Mouse (Mus musculus) liver, embryonic 13.5 days (tissue): ENCODE data around the gene Sbno1. TPM values are rescaled to one million over a fixed set of nuclear protein-coding genes. Genes with fewer than 3 reads are reported as not detected.
"Not testable (repeated sequence)": the region's sequence is repeated elsewhere in the genome, so short reads cannot be mapped to it uniquely, and the experiment has no call there.

Experiments used
- ATAC-seq: fragments of 200-750 bp; cut with Nextera tagmentation; 2 replicates; pipeline ENCODE4 v1.8.0; 2017; ENCODE audit warnings: low read depth, mild to moderate bottlenecking, moderate number of reproducible peaks, moderate library complexity
- DNase-seq: peaks from one replicate; pipeline ENCODE4 v3.0.0; 2022
- H3K27ac ChIP-seq: fragments of 300-500 bp; sonication (generic); 2 replicates; pipeline ENCODE4 v1.5.1; 2015; ENCODE audit warnings: moderate library complexity, mild to moderate bottlenecking, inconsistent platforms
- H3K27me3 ChIP-seq: fragments of 300-500 bp; sonication (generic); 2 replicates; pipeline ENCODE4 v1.6.1; 2015; ENCODE audit warnings: mild to moderate bottlenecking, inconsistent platforms
- H3K36me3 ChIP-seq: fragments of 300-500 bp; sonication (generic); 2 replicates; pipeline ENCODE4 v1.6.1; 2015; ENCODE audit warnings: mild to moderate bottlenecking, inconsistent platforms
- H3K4me1 ChIP-seq: fragments of 300-500 bp; sonication (generic); replicated peaks from 2 replicates; pipeline ENCODE4 v1.6.1; 2015; ENCODE audit warnings: inconsistent platforms
- H3K4me2 ChIP-seq: fragments of 300-500 bp; sonication (generic); 2 replicates; pipeline ENCODE4 v1.6.1; 2015; ENCODE audit warnings: inconsistent platforms, mild to moderate bottlenecking, moderate library complexity
- H3K4me3 ChIP-seq: fragments of 300-500 bp; sonication (generic); replicated peaks from 2 replicates; pipeline ENCODE4 v1.5.1; 2015; ENCODE audit warnings: mild to moderate bottlenecking, inconsistent platforms
- H3K9ac ChIP-seq: fragments of 300-500 bp; sonication (generic); 2 replicates; pipeline ENCODE4 v1.6.1; 2015; ENCODE audit warnings: mild to moderate bottlenecking, inconsistent platforms
- H3K9me3 ChIP-seq: fragments of 300-500 bp; sonication (generic); replicated peaks from 2 replicates; pipeline ENCODE4 v1.6.1; 2016; ENCODE audit warnings: inconsistent platforms
- WGBS: fragments of 180-500 bp; shearing (Covaris S2); methylation state at CpG from one replicate; pipeline ENCODE4 v1.1.7; 2015; ENCODE audit not compliant: insufficient replicate concordance; 5-methylcytosine and 5-hydroxymethylcytosine counted together
- polyA plus RNA-seq: library from polyadenylated mRNA; unstranded; fragments of >200 nt; fragmentation: Nextera tagmentation; extraction: Ambion mirVana; gene quantifications from 2 replicates; pipeline ENCODE4 v1.2.1, GENCODE M21; 2015

Sbno1 gene
- polyA plus RNA-seq, result 50.7 and 64.9 TPM in 2 replicates

DNA sequence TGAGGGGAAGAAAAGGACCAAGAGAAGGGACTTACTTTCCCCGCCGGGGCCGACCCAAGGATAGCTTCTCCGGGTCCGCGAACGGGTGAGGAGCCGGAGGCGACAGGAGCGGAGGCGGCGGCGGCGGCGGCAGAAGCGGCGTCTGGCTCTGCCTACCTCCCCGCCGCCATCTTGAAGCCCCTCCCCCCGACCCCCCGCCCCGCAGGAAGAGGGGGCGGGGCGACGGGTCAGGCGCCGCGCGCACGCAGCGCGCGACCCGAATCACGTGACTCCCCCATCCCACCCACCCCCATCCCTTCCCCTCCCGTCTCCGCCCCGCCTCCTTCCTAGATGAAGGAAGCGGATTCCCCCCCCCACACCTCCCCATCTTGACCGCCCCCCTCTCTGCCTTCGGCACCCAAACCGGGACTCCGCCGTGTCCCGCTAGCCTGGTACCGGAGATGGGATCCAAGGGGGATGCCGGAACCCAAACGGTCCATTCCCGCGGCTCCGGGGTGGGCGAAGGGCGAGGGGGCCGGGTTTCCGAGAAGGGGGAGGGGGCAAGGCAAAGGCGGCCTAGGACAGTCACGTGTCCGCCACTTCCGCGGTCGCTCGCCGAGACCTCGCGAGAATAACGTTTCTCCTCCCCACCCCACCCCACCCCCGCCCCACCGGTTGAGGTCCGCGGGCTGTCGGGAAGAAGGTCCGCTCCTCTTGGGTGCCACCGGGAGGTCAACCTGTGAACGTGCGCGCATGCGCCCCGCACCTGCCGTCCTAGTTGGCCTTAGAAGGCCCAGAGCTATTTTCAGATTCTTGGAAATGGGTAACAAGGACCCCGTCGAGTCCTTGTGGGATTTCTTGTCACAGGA, at the start of gene Sbno1:
Gene Sbno1 (minus strand): TSS at position 590 of the 848 bp plus-strand sequence.
- H3K4me3 ChIP-seq, result peak within 1 kb of the TSS; percentile 100
- no peaks in the 10 kb centered on the region for H3K9me3 ChIP-seq
- peak; percentile 90 for DNase-seq
- ATAC-seq, result peak; percentile 88
- no peaks in the 10 kb centered on the region for H3K27me3 ChIP-seq
- peak within 1 kb of the TSS; percentile 99 for H3K9ac ChIP-seq
- peak within 1 kb of the TSS; percentile 86 for H3K4me2 ChIP-seq
- peaks cover 11% of the 10 kb centered on the region; the same call in 1 of the 2 replicates for H3K36me3 ChIP-seq
- H3K4me1 ChIP-seq, result peaks cover 46% of the 10 kb centered on the region
- under 1% methylated on average over 67 of the region's 81 CpGs for WGBS
- H3K27ac ChIP-seq, result peak within 1 kb of the TSS; percentile 93

GRCm38 (mm10) chr5:124470591-124471171, 44.9 kb upstream of the Sbno1 start:
- Histone ChIP-seq H3K27me3 (no peaks in the 10 kb centered on the region), H3K4me1 (peaks cover 7% of the 10 kb centered on the region), H3K4me2 (no peak overlapping the region), H3K27ac (no peak overlapping the region), H3K9me3 (no peaks in the 10 kb centered on the region), H3K9ac (no peak overlapping the region), H3K36me3 (peaks cover 22% of the 10 kb centered on the region; the same call in 1 of the 2 replicates), H3K4me3 (no peak overlapping the region)
- WGBS, result 71% methylated on average over 6 of the region's 6 CpGs
- no peak for DNase-seq
- no peak for ATAC-seq

GRCm38 (mm10) chr5:124469486-124469885, 43.7 kb upstream of the Sbno1 start:
- Histone ChIP-seq H3K27ac (no peak overlapping the region), H3K4me2 (no peak overlapping the region), H3K9me3 (no peaks in the 10 kb centered on the region), H3K27me3 (no peaks in the 10 kb centered on the region), H3K4me1 (no peaks in the 10 kb centered on the region; the same call in 1 of the 2 replicates), H3K9ac (no peak overlapping the region), H3K4me3 (no peak overlapping the region), H3K36me3 (peaks cover 22% of the 10 kb centered on the region; the same call in 1 of the 2 replicates)
- no peak for ATAC-seq
- no peak for DNase-seq
- WGBS, result 80% methylated on average over 6 of the region's 6 CpGs

DNA sequence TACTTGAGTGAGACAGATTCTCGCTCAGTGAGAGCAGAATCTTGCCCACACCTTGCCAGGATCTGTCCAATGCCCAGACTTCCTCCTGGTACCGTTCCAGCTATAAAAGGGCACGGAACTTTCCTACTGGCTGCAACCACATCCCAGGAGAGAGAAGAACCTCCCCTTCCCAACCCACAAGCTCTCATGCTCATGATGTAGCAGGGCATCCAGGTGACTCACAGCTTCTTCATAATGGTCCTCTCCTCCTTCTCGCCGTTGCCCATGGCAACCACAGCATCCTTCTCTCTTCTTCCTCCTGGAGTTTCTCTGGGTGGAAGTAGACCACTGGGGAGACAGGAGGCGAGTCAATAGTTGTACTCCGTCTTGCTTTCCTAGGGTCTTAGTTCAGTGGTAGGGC, 42.6 kb upstream of the Sbno1 start:
- Histone ChIP-seq H3K9ac (no peak overlapping the region), H3K36me3 (peaks cover 26% of the 10 kb centered on the region), H3K9me3 (no peaks in the 10 kb centered on the region), H3K4me1 (no peaks in the 10 kb centered on the region; the same call in 1 of the 2 replicates), H3K27me3 (no peaks in the 10 kb centered on the region), H3K4me2 (no peak overlapping the region), H3K27ac (no peak overlapping the region), H3K4me3 (no peak overlapping the region)
- no peak for ATAC-seq
- no peak for DNase-seq
- WGBS, result 78% methylated on average over 7 of the region's 7 CpGs

DNA sequence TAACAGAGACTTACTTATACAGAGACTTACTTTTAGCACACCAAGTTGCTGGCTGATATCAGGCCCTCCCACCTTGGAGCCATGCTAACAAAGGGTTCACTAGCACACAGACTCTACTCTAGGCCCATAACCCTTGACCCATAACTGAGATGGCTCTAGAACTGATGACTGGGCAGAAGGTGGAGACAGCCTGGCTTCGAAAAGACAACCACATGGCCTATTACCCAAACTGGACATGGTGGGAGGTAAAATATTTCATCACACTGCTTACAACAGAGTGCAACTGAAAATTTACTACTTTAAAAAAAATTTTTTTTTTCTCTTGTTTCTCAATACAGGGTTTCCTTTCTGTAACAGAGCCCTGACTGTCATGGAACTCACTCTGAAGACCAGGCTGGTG, 42.0 kb upstream of the Sbno1 start:
- H3K4me1 ChIP-seq, result no peaks in the 10 kb centered on the region
- no peak for ATAC-seq
- H3K27ac ChIP-seq, result no peak overlapping the region
- H3K9me3 ChIP-seq, result no peaks in the 10 kb centered on the region
- no peak overlapping the region for H3K9ac ChIP-seq
- DNase-seq, result no peak
- no peak overlapping the region for H3K4me2 ChIP-seq
- 86% methylated on average over 1 of the region's 1 CpGs for WGBS
- H3K36me3 ChIP-seq, result peaks cover 32% of the 10 kb centered on the region
- H3K27me3 ChIP-seq, result no peaks in the 10 kb centered on the region
- H3K4me3 ChIP-seq, result no peak overlapping the region

DNA sequence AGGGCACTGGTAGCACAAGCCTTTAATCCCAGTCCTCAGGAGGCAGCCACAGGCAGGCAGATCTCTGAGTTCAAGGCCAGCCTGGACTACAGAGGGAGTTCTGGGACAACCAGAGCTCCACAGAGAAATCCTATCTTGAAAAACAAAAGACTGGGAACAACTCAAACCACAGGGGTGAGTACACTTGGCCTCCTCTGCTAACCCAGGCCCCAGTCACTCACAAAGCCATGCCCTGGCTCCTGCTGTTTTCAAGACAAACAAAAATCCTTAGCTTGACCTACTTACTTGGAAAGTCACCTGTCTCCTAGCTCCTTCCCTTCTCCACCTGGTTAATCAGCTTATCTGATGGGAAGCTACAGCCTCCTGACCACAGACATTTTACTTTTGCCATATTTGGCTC, 39.1 kb upstream of the Sbno1 start:
- Histone ChIP-seq H3K4me3 (no peak overlapping the region), H3K4me1 (no peaks in the 10 kb centered on the region), H3K9ac (no peak overlapping the region), H3K27me3 (no peaks in the 10 kb centered on the region), H3K4me2 (no peak overlapping the region), H3K9me3 (no peaks in the 10 kb centered on the region), H3K27ac (no peak overlapping the region), H3K36me3 (peaks cover 56% of the 10 kb centered on the region)
- DNase-seq, result no peak
- ATAC-seq, result no peak

DNA sequence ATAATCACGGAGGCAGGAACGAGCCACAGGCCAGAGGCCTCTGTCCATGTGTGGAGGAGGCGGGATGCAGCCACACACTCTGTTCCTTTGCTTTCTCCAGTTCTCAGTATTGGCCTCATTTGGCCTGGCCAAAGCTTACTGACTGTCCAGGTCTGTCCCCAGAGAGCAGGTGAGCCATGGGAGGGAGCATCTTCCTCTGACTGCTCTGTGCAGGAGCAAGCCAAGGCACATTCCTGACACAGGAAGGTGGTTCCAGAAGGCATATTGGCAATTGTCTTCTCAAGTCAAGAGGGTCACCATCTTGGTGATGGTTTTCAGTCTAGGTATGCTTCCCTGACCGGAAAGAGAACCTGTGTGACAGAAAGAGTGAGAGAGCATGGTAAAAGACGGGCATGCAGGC, 37.7 kb upstream of the Sbno1 start:
- Histone ChIP-seq H3K27me3 (no peaks in the 10 kb centered on the region), H3K4me1 (no peaks in the 10 kb centered on the region), H3K4me3 (no peak overlapping the region), H3K27ac (no peak overlapping the region), H3K9ac (no peak overlapping the region), H3K36me3 (peaks cover 61% of the 10 kb centered on the region), H3K4me2 (no peak overlapping the region), H3K9me3 (no peaks in the 10 kb centered on the region)
- ATAC-seq (no peak), DNase-seq (no peak)
- 83% methylated on average over 5 of the region's 5 CpGs for WGBS

GRCm38 (mm10) chr5:124462297-124463025, 36.7 kb upstream of the Sbno1 start:
- peaks cover 68% of the 10 kb centered on the region for H3K36me3 ChIP-seq

GRCm38 (mm10) chr5:124460922-124461321, 35.1 kb upstream of the Sbno1 start:
- not testable (repeated sequence) for H3K27me3 ChIP-seq, DNase-seq, H3K27ac ChIP-seq, H3K4me1 ChIP-seq, ATAC-seq, H3K4me2 ChIP-seq, H3K9ac ChIP-seq, H3K9me3 ChIP-seq, H3K4me3 ChIP-seq
- 90% methylated on average over 14 of the region's 14 CpGs for WGBS
- peaks cover 78% of the 10 kb centered on the region for H3K36me3 ChIP-seq

More at GRCm38 (mm10) chr5:124462297-124463025, 36.7 kb upstream of the Sbno1 start:
- no peak overlapping the region for H3K9ac ChIP-seq
- no peaks in the 10 kb centered on the region for H3K4me1 ChIP-seq
- H3K4me2 ChIP-seq, result no peak overlapping the region
- no peak overlapping the region; the same call in 1 of the 2 replicates for H3K27ac ChIP-seq
- ATAC-seq (no peak), DNase-seq (no peak)
- H3K27me3 ChIP-seq, result no peaks in the 10 kb centered on the region
- H3K9me3 ChIP-seq, result no peaks in the 10 kb centered on the region
- H3K4me3 ChIP-seq, result no peak overlapping the region
- 86% methylated on average over 8 of the region's 8 CpGs for WGBS

GRCm38 (mm10) chr5:124456762-124457161, 31.0 kb upstream of the Sbno1 start:
- no peak overlapping the region for H3K4me3 ChIP-seq
- H3K9ac ChIP-seq, result no peak overlapping the region
- no peak overlapping the region for H3K4me2 ChIP-seq
- ATAC-seq (no peak), DNase-seq (no peak)
- H3K4me1 ChIP-seq, result peaks cover 16% of the 10 kb centered on the region
- H3K36me3 ChIP-seq, result peaks cover 98% of the 10 kb centered on the region
- no peak overlapping the region for H3K27ac ChIP-seq
- H3K27me3 ChIP-seq, result no peaks in the 10 kb centered on the region
- no peaks in the 10 kb centered on the region for H3K9me3 ChIP-seq
- 91% methylated on average over 6 of the region's 6 CpGs for WGBS

DNA sequence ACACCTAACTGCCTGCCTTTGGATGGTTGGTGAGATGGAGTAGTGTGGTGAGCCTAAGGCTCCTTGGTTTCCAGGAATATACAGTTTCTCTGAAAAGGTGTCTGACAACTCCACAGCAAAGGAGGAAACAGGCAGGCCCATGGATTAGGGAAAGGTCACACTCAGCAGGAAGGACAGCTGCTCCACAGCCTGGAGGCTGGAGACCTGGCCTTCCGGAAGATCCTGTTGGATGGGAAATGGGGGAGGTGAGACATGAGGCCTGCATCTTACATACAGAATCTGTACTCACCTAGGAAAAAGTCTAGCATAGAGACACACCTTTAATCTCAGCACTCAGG, 28.2 kb upstream of the Sbno1 start:
- WGBS, result 92% methylated on average over 1 of the region's 1 CpGs
- Histone ChIP-seq H3K27ac (no peak overlapping the region; the same call in 1 of the 2 replicates), H3K4me1 (peaks cover 43% of the 10 kb centered on the region), H3K27me3 (no peaks in the 10 kb centered on the region), H3K4me3 (no peak overlapping the region), H3K9me3 (no peaks in the 10 kb centered on the region), H3K36me3 (peaks cover 99% of the 10 kb centered on the region), H3K9ac (no peak overlapping the region), H3K4me2 (no peak overlapping the region)
- DNase-seq, result no peak
- no peak for ATAC-seq
